In the genomic region with DNA sequence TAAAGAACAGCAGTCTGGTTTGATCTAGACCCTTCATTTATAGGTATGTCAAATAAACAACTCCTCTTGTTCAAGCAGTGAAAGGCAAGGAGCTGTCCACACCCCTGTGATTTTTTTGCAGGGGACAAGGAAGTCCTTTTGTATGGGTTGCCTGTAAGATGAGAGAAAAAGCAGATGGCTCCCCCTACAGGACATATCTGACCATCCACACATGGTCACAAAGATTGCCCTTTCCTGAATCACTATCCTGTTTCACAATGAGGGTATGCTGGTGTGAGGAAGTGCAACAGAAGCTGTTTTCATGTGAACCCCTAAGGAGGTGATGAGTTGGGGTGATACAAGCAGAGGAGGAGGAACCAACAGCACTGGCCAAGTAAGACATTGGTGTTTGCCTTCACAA, we compare ENCODE assay signal across 14 mouse cellular contexts.
A peak's percentile ranks its signal among the peaks of the same experiment; 100 is the strongest.
DNase-seq lines count a peak whose midpoint lies in the region; ATAC-seq and TF ChIP-seq lines count a peak whose summit lies in the region.
"Had no signal": no experiment of that assay in that cellular context is flagged by ENCODE, and none has a peak within 500 bp of the region (broad histone marks: within the 10 kb centered on the region; RNA-seq: fewer than 3 reads in every experiment).

No protein-coding gene starts in this region.

- H3K9me3 ChIP-seq in kidney, postnatal 0 days (replicated peaks; ENCODE audit: low read length): no peaks in the 10 kb centered on the region
- no peaks in the 10 kb centered on the region for H3K9me3 ChIP-seq in stomach, postnatal 0 days (ENCODE audit: control insufficient read depth, low read length)
- H3K9me3 ChIP-seq: heart, embryonic 13.5 days; megakaryocyte, embryonic 14.5 days; neural tube, embryonic 12.5 days had no signal

- DNase-seq in adrenal gland, postnatal 14 days: peak; percentile 11
- DNase-seq in adrenal gland, postnatal 4 days (ENCODE audit: low spot score in 2 of 2): no peak
- peak; percentile 6 for DNase-seq in kidney, postnatal 0 days (ENCODE audit: low spot score)
- no peak for DNase-seq in kidney, adult 8-10 months
- DNase-seq in right cerebral cortex, adult 18-20 months: peak; percentile 8
- no peak for DNase-seq in right cerebral cortex, postnatal 10 days (ENCODE audit: low spot score in 2 of 2)
- DNase-seq in stomach, postnatal 0 days (ENCODE audit: low spot score): no peak
- no peak for DNase-seq in ovary, postnatal 36 days (ENCODE audit: low spot score)
- DNase-seq: B cell, adult 2 months; kidney, adult 18-20 months; right cerebral cortex, postnatal 4 days had no signal

- TF ChIP-seq CTCF in kidney, postnatal 0 days (IDR thresholded peaks at IDR 0.05; ENCODE audit: low read depth): peak; percentile 45; the same call in 1 of the 2 replicates
- TF ChIP-seq CTCF in stomach, postnatal 0 days (IDR thresholded peaks at IDR 0.05; ENCODE audit: low read depth): peak; percentile 48

- H3K4me1 ChIP-seq in kidney, postnatal 0 days (replicated peaks; ENCODE audit: insufficient read depth, low read length): no peaks in the 10 kb centered on the region
- no peaks in the 10 kb centered on the region for H3K4me1 ChIP-seq in stomach, postnatal 0 days (replicated peaks; ENCODE audit: control insufficient read depth, insufficient read depth)
- H3K4me1 ChIP-seq: heart, embryonic 13.5 days; megakaryocyte, embryonic 14.5 days; neural tube, embryonic 12.5 days had no signal

- H3K27ac ChIP-seq in kidney, postnatal 0 days: no peak overlapping the region
- no peak overlapping the region for H3K27ac ChIP-seq in stomach, postnatal 0 days (replicated peaks)
- H3K27ac ChIP-seq: heart, embryonic 13.5 days; neural tube, embryonic 12.5 days had no signal

- H3K4me2 ChIP-seq in kidney, postnatal 0 days (ENCODE audit: low read length): no peak overlapping the region
- no peak overlapping the region for H3K4me2 ChIP-seq in stomach, postnatal 0 days (replicated peaks; ENCODE audit: low read depth)
- H3K4me2 ChIP-seq: heart, embryonic 13.5 days; neural tube, embryonic 12.5 days had no signal

- no peak overlapping the region for H3K9ac ChIP-seq in kidney, postnatal 0 days (ENCODE audit: low read depth, low read length)
- no peak overlapping the region for H3K9ac ChIP-seq in stomach, postnatal 0 days (ENCODE audit: low read length)
- H3K9ac ChIP-seq: heart, embryonic 13.5 days; neural tube, embryonic 12.5 days had no signal

- H3K36me3 ChIP-seq in kidney, postnatal 0 days (ENCODE audit: insufficient read depth, low read length): no peaks in the 10 kb centered on the region
- no peaks in the 10 kb centered on the region for H3K36me3 ChIP-seq in stomach, postnatal 0 days (ENCODE audit: control insufficient read depth, insufficient read depth, low read length)
- H3K36me3 ChIP-seq: heart, embryonic 13.5 days; neural tube, embryonic 12.5 days had no signal

- ATAC-seq in kidney, postnatal 0 days (replicated peaks; ENCODE audit: low FRiP score, low read depth): no peak
- no peak for ATAC-seq in stomach, postnatal 0 days (ENCODE audit: low FRiP score, low TSS enrichment)

- no peak overlapping the region for H3K4me3 ChIP-seq in kidney, postnatal 0 days (replicated peaks; ENCODE audit: low read depth, low read length)
- H3K4me3 ChIP-seq in stomach, postnatal 0 days (ENCODE audit: low read depth, low read length): no peak overlapping the region
- H3K4me3 ChIP-seq: heart, embryonic 13.5 days; megakaryocyte, embryonic 14.5 days; neural tube, embryonic 12.5 days had no signal

- no peak for TF ChIP-seq EP300 in stomach, postnatal 0 days (optimal IDR thresholded peaks at IDR 0.05)

- no peaks in the 10 kb centered on the region for H3K27me3 ChIP-seq in kidney, postnatal 0 days (ENCODE audit: insufficient read depth, low read length)
- no peaks in the 10 kb centered on the region for H3K27me3 ChIP-seq in stomach, postnatal 0 days (ENCODE audit: control insufficient read depth, insufficient read depth, low read length)
- H3K27me3 ChIP-seq: heart, embryonic 13.5 days; megakaryocyte, embryonic 14.5 days; neural tube, embryonic 12.5 days had no signal

Comparison
In these comparisons a context has a peak if more than half of its experiments do, and no peak if none do; other contexts are left out.
1. DNase-seq: peak in adrenal gland, postnatal 14 days (single experiment), kidney, postnatal 0 days (single experiment) and right cerebral cortex, adult 18-20 months (single experiment); none in adrenal gland, postnatal 4 days (0 of 2), kidney, adult 8-10 months (0 of 2), right cerebral cortex, postnatal 10 days (0 of 2), stomach, postnatal 0 days (single experiment) and ovary, postnatal 36 days (single experiment).